Mouse (Mus musculus) c-Kit-positive CD71-positive TER-119-positive erythroid progenitor cells, embryonic 14.5 days (primary cell): ENCODE measurements at regions not wholly inside any gene's neighbourhood (a gene's known extent, or its start where the extent isn't known, plus 50 kb on each side); places are given as distances from the start of the nearest gene placed in this dataset.

ENCODE experiments used
- DNase-seq: peaks from one replicate; pipeline ENCODE4 v3.0.0-alpha.2; 2013; ENCODE audit warnings: low spot score

- no peak for DNase-seq
Measured at GRCm38 (mm10) chr6:81733527-81733926, 189.9 kb upstream of the Gcfc2 start.

- DNase-seq = no peak
Measured at GRCm38 (mm10) chr6:81738466-81738865, 185.0 kb upstream of the Gcfc2 start.

GRCm38 (mm10) chr6:81749681-81750080, 173.8 kb upstream of the Gcfc2 start:
- no peak for DNase-seq

GRCm38 (mm10) chr6:81751631-81752030, 171.8 kb upstream of the Gcfc2 start:
- DNase-seq = no peak

- DNase-seq = no peak
Measured at GRCm38 (mm10) chr6:81756242-81756641, 167.2 kb upstream of the Gcfc2 start.

GRCm38 (mm10) chr6:81758876-81759275, 164.6 kb upstream of the Gcfc2 start:
- DNase-seq = no peak

- no peak for DNase-seq
Measured at GRCm38 (mm10) chr6:81760181-81760580, 163.3 kb upstream of the Gcfc2 start.

- DNase-seq = no peak
Measured at GRCm38 (mm10) chr6:81765831-81766230, 157.6 kb upstream of the Gcfc2 start.

- no peak for DNase-seq
Measured at GRCm38 (mm10) chr6:81766800-81767199, 156.7 kb upstream of the Gcfc2 start.

GRCm38 (mm10) chr6:81768669-81769537, 154.6 kb upstream of the Gcfc2 start:
- DNase-seq = peak; percentile 2

GRCm38 (mm10) chr6:81770301-81770700, 153.2 kb upstream of the Gcfc2 start:
- DNase-seq = no peak

GRCm38 (mm10) chr6:81771862-81772261, 151.6 kb upstream of the Gcfc2 start:
- no peak for DNase-seq

- no peak for DNase-seq
Measured at GRCm38 (mm10) chr6:81782131-81782530, 141.3 kb upstream of the Gcfc2 start.

GRCm38 (mm10) chr6:81782815-81783435, 140.5 kb upstream of the Gcfc2 start:
- DNase-seq = no peak

- no peak for DNase-seq
Measured at GRCm38 (mm10) chr6:81795281-81795680, 128.2 kb upstream of the Gcfc2 start.

GRCm38 (mm10) chr6:81800822-81801221, 122.6 kb upstream of the Gcfc2 start:
- no peak for DNase-seq

- DNase-seq = no peak
Measured at GRCm38 (mm10) chr6:81801804-81802203, 121.7 kb upstream of the Gcfc2 start.

- no peak for DNase-seq
Measured at GRCm38 (mm10) chr6:81805942-81806341, 117.5 kb upstream of the Gcfc2 start.

GRCm38 (mm10) chr6:81808712-81809111, 114.8 kb upstream of the Gcfc2 start:
- DNase-seq = no peak

GRCm38 (mm10) chr6:81815248-81815961, 108.1 kb upstream of the Gcfc2 start:
- DNase-seq = no peak

- no peak for DNase-seq
Measured at GRCm38 (mm10) chr6:81815962-81816338, 107.5 kb upstream of the Gcfc2 start.

- peak; percentile 14 for DNase-seq
Measured at GRCm38 (mm10) chr6:81817050-81817827, 106.2 kb upstream of the Gcfc2 start.
